Mouse (Mus musculus): ENCODE data around the gene Vip.

DNA sequence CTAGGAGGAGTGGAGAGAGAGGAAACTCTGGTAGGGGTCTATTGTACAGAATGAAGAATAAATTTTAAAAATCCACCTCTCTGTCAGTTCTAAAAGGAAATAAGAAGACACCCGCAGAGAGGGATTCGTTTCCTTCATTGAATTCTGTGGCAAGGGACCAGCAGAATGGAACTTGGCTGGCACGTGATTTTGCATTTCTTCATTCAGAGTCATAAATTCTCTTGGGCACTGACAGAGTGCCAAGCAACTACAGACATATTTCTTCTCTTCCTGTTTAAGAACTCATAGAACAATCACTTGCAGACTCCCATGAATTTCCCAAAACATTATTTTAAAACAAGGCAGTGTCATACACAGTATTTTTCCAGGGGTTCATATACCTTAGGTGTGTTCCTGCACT is 30.1 kb upstream of the Vip start:
- TF ChIP-seq CTCF (IDR thresholded peaks at IDR 0.05; ENCODE audit: low read depth) (no peak), EP300 (IDR thresholded peaks at IDR 0.05; ENCODE audit: low read depth) (no peak)

All from heart, postnatal 0 days (tissue).